Mouse (Mus musculus) lung, postnatal 0 days (tissue): ENCODE measurements around the gene Mical2.

Experiments used
- CTCF ChIP-seq: IDR thresholded peaks from 2 replicates; pipeline ENCODE4 v1.5.1; 2016; ENCODE audit warnings: antibody characterized with exemption, mild to moderate bottlenecking
- EP300 ChIP-seq: IDR thresholded peaks from 2 replicates; pipeline ENCODE4 v1.6.1; 2016; ENCODE audit warnings: antibody characterized with exemption, mild to moderate bottlenecking, control low read depth

- TF ChIP-seq EP300 (no peak), CTCF (no peak)
Observed at GRCm38 (mm10) chr7:112310017-112310360, 84.3 kb downstream of the Mical2 start.
